Mouse (Mus musculus): ENCODE measurements around the gene Errfi1.

The Errfi1 gene

DNA sequence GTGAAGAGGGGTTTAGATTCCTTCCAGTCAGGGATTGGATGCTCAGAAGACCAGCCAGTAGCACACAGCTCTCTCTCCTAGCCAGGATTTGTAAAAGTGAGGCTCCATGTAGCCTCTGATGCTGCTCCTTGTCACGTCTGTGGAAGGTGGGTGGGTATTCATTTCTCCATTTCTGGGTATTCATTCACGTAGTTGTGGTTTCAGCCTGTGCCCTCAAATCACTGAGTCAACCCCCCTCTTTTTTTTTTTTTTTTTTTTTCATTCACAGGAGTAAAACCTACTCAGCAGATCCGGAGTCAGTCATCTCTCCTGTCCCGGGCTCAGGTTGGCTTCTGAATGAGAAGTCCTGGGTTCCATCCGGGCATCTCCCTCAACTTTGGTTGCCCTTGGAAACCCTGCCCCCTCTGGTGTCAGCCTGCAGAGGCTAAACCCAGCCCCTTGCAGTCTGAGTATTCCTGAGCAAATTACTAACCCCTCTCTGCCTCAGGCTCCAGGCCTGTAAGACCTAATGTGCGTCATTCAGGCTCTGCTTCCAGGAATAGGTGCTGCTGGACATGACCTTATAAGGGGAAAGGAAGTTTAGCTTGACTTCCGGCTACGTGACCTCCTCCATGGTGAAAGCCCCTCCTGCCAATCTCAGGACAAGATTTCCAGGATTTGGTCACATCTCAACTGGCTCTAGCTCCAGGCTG, 63.8 kb downstream of the Errfi1 start:
- no peak for DNase-seq

Data from retina, postnatal 1 day (tissue).